Mouse (Mus musculus) liver, adult (tissue): ENCODE measurements around the gene Oscar.

ENCODE experiments used
- GATA4 ChIP-seq: IDR thresholded peaks from 2 replicates; pipeline ENCODE4 v1.6.1; 2014; ENCODE audit warnings: mild to moderate bottlenecking, low read length; ENCODE audit not compliant: insufficient replicate concordance

The Oscar gene

GRCm38 (mm10) chr7:3616057-3616388, at the start of gene Oscar:
Oscar (minus strand) TSS chr7:3616157.
- TF ChIP-seq GATA4 = no peak

GRCm38 (mm10) chr7:3665215-3666114, 49.5 kb upstream of the Oscar start, which contains the start of gene Leng1:
Leng1 (minus strand) TSS chr7:3665840.
- no peak; the same call in 1 of the 2 replicates for TF ChIP-seq GATA4

DNA sequence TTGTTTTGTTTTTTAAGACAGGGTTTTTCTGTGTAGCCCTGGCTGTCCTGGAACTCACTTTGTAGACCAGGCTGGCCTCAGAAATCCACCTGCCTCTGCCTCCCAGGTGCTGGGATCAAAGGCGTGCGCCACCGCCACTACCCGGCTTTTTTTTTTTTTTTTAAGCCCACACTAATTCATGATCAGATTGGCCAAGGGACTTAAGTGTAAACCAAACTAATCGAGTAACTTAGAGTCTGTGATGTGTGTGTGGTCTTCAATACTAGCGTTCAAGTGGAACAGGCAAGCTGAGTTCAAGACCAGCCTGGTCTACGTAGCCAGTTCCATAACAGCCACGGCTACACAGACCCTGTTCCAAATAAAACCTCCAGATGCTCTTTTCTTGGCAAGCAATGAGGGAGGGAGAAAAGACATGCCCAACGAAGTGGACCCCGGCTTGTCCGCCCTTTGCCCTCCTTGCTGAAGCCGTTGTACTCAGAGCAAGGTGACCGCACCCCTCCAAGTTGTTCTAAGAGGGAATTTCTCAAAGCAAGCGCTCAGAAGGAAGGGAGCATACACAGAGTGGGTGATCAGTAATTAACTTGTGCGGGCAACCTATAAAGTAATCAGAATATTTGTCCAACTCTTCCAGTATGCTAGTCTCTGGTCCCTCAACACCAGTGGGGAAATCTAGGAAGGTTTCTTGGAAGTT, 48.7 kb upstream of the Oscar start:
- no peak for TF ChIP-seq GATA4

DNA sequence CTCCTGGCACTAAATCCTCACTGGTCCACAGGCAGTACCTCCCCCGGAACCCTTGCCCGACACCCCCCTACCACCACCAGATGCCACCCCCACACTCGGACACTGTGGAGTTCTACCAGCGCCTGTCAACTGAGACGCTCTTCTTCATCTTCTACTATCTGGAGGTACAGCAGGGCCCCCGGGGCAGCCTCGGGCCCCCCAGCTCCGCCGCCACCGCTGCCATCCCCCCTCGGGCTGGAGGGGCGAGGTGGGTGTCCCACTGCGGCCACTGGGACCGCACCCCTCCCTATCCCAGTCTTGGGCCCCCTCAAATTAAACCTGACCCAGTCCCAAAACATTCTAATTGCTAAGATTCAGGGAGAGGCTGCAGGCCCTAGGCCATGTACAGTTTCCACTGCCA, 42.6 kb upstream of the Oscar start:
- no peak for TF ChIP-seq GATA4

DNA sequence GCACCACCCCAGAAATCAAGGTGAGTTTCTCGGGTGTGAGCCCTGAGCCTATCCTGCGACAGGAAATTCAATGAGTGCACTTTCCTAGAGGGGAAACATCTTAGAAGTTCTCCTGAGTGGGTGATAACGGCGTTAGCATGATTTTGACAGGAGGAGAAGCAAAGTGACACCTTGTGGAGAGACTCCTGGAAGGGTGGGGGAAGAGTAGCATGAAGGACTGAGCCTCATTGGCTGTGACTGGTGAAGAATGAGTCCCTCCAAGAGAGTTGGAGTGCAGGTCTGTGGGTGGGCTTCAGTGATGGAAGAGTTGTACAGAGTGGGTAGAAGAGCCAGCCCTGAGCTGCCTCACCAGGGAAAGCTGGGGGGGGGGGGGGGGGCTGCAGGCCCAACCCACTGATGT, 41.0 kb upstream of the Oscar start:
- no peak for TF ChIP-seq GATA4

DNA sequence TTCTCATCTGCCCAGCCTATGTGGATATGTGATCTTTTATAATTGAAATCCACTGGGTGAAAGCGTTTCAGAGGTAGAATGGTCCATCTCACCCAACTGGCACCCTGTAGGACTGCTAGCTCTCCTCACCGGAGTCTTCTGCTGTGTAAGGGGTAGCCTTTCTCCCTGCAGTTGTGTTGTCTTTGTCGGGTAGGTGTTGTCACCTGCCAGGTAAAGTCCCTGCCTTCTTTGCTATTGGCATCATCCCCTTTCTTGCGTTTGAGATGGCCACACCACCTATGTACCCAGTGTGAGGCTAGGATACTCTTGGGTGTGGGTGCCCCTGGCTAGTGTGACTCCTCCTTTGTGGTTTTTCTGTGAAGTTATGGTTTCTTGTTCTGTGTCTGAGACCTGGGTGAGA, 30.7 kb upstream of the Oscar start:
- TF ChIP-seq GATA4 = no peak

- no peak for TF ChIP-seq GATA4
Observed at GRCm38 (mm10) chr7:3646188-3646587, 30.2 kb upstream of the Oscar start.

DNA sequence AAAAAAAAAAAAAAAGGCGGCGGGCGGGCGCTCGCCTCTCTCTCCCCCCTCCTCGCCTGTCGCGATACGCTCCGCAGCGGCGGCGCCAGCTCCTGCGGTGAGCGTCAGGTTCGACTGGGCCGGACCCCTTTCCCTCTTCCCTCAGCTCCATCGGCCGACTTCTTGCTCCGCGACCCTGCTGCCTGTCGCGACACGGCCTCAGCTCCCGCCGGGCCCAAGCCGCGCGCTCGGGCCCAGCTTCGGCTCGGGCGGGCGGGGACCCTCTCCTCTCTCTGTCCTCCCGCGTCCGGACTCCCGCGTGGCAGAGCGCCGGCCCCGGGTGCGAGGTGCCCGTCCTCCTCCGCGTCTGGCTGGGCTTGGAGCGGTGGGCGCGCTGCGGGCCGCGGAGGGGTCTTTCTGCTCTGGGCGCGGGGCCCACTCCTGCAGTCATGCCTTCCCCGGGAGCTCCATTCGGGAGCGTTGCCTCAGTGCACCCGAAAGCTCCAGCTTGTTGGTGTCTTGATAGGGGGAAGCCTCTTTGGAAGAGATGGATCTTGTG, 29.6 kb upstream of the Oscar start:
- TF ChIP-seq GATA4 = no peak

- 0 out of 2 replicates have a peak, but pooled peaks have one; percentile 40 for TF ChIP-seq GATA4
Observed at GRCm38 (mm10) chr7:3644672-3645487, 28.9 kb upstream of the Oscar start, which contains the start of gene Cnot3. Cnot3 (plus strand) TSS chr7:3645268.

- TF ChIP-seq GATA4 = no peak
Observed at GRCm38 (mm10) chr7:3644348-3644671, 28.4 kb upstream of the Oscar start.

- no peak for TF ChIP-seq GATA4
Observed at GRCm38 (mm10) chr7:3643843-3644242, 27.9 kb upstream of the Oscar start.

DNA sequence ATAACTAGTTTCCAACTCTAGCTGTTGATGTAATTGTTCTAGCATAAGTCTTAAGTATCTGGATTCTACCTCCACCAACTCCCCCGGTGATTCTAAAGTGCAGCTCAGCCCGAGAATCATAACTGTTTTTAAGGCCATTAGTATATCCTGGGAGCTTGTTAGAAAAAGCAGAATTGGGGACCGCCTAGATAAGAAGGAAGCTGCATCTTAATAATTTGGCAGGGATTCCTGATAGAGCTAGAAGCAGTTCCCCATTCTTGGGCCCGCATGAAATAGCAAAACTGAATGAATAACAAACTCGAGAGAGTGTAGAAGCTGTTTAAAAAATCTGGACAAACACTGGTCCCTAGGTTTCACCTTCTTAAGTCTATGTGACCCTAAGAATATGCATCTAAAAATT, 27.5 kb upstream of the Oscar start:
- no peak for TF ChIP-seq GATA4

GRCm38 (mm10) chr7:3630478-3630815, 14.5 kb upstream of the Oscar start:
- TF ChIP-seq GATA4 = no peak

DNA sequence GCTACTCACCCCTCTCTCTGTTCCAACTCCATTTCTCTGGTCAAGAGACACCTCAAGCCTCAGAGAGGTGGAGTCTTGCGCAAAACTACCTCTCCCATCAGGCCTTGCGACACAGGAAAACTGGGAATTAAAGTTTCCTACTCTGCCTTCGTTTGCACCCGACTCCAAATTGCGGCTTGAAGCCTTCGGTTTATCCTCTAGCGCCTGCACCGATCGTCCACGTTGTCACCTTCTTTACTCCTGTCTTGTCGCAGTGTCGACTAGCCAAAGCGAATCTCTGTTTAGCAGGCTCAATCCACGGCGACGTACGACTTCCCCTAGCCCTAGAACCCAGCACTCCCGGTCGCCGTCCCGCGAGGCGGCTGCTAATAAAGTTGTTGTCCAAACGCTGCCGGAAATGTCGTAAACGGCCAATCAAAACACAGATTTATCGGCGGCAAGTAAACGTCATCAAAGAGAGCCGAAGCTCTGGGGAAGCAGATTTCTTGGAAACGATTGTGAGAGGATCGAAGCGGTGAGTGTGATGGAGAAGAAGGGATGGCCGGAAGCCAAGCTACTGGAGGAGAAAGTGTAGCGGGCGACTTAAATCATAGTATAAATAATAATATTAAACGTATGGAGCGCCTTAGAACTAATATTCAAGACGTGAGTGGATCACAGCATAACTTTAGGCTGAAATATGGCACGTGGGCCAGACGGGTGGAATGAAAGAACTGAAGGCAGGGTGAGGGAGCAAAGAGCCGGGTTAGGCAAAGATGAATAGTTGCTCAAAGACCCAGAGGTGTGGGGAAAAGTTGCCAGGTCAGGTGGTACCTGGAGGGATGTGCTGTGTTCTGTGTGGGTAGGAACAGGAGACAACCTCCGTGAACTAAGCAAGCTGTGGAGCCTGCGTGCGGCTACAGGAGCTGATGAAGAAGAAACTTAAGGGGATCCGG, 13.9 kb upstream of the Oscar start, which contains the start of the genes Tfpt and Prpf31:
Tfpt (minus strand) TSS at position 387 of the 935 bp plus-strand sequence.
Prpf31 (plus strand) TSS at position 443 of the 935 bp plus-strand sequence.
- peak; percentile 55; the same call in 1 of the 2 replicates for TF ChIP-seq GATA4
